Mouse (Mus musculus): ENCODE measurements around the gene Mast4.

GRCm38 (mm10) chr13:102733063-102733462 lies 601.2 kb downstream of the Mast4 start:
- no peak for TF ChIP-seq MAFK (IDR thresholded peaks at IDR 0.05; ENCODE audit: borderline replicate concordance, low read depth, low read length)
- no peak for TF ChIP-seq CHD2 (IDR thresholded peaks at IDR 0.05; ENCODE audit: low read length)
- no peak for TF ChIP-seq ELF1 (IDR thresholded peaks at IDR 0.05; ENCODE audit: low read depth, low read length)
- no peak for TF ChIP-seq TAL1 (IDR thresholded peaks at IDR 0.05; ENCODE audit: low read length)
- TF ChIP-seq BHLHE40 (IDR thresholded peaks at IDR 0.05; ENCODE audit: borderline replicate concordance, low read depth, low read length): no peak
- no peak for TF ChIP-seq CTCF (IDR thresholded peaks at IDR 0.05 in 2 of 3, conservative IDR thresholded peaks at IDR 0.05 in 1 of 3; ENCODE audit: control insufficient read depth in 1 of 3, insufficient read depth in 1 of 3, low read depth in 2 of 3, low read length in 3 of 3, poor library complexity in 1 of 3, severe bottlenecking in 1 of 3)
- no peak for TF ChIP-seq NRF1 (IDR thresholded peaks at IDR 0.05; ENCODE audit: insufficient read depth, low read depth, low read length, poor library complexity, severe bottlenecking)
- no peak for TF ChIP-seq ZMIZ1 (IDR thresholded peaks at IDR 0.05; ENCODE audit: low read depth, low read length)
- no peak for TF ChIP-seq POLR2A (IDR thresholded peaks at IDR 0.05; ENCODE audit: control insufficient read depth in 1 of 2, insufficient read depth in 1 of 2, low read depth in 1 of 2, low read length in 2 of 2, poor library complexity in 1 of 2)
- no peak for TF ChIP-seq ETS1 (IDR thresholded peaks at IDR 0.05; ENCODE audit: low read depth, low read length)
- no peak for TF ChIP-seq NELFE (IDR thresholded peaks at IDR 0.05; ENCODE audit: low read depth, low read length)
- TF ChIP-seq HCFC1 (IDR thresholded peaks at IDR 0.05; ENCODE audit: low read depth, low read length): no peak
- no peak for TF ChIP-seq USF1 (IDR thresholded peaks at IDR 0.05; ENCODE audit: low read depth, low read length)
- TF ChIP-seq TBP (IDR thresholded peaks at IDR 0.05; ENCODE audit: low read depth, low read length): no peak

Measured in MEL (cell line).